Mouse (Mus musculus) stomach, postnatal 0 days (tissue): ENCODE measurements around the gene Cryl1.

Source experiments
- CTCF ChIP-seq: IDR thresholded peaks from 2 replicates; pipeline ENCODE4 v1.5.1; 2016; ENCODE audit warnings: antibody characterized with exemption, low read depth, mild to moderate bottlenecking, moderate library complexity
- EP300 ChIP-seq: optimal IDR thresholded peaks from 2 replicates; pipeline ENCODE3; 2016; ENCODE audit warnings: antibody characterized with exemption

DNA sequence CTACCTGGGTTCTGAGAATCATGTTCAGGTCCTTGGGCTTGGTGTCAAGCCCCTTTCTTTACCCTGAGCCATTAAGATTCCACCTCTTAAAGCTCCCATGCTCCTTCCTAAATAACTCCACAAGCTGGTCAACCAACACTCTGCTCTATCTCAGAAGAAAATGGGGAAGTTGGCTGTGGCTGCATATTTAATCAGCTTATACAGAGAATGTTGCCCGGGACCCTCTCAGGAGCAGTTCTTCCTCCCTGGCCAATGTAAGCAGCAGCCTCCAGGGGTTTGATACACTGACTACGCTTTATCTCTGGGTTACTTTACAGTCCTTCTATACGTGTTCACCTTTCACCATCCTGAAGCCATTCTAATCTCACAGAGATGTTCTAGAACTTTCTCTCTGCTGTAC is 117.5 kb downstream of the Cryl1 start:
- TF ChIP-seq CTCF (no peak), EP300 (no peak)
